Mouse (Mus musculus) kidney, embryonic 16.5 days (tissue): Measurements from ENCODE around the gene C4b. TPM values are rescaled to one million over a fixed set of nuclear protein-coding genes. Genes with fewer than 3 reads are reported as not detected.
"Not testable (repeated sequence)": the region's sequence is repeated elsewhere in the genome, so short reads cannot be mapped to it uniquely, and the experiment has no call there.

Experiments
- ATAC-seq: fragments of 200-750 bp; cut with Nextera tagmentation; 2 replicates; pipeline ENCODE4 v1.8.0; 2017; ENCODE audit warnings: moderate TSS enrichment; ENCODE audit not compliant: low FRiP score, low TSS enrichment
- H3K27ac ChIP-seq: fragments of 300-500 bp; sonication (generic); 2 replicates; pipeline ENCODE4 v1.5.1; 2014; ENCODE audit warnings: low read length
- H3K27me3 ChIP-seq: fragments of 300-500 bp; sonication (generic); 2 replicates; pipeline ENCODE4 v1.6.1; 2014; ENCODE audit warnings: low read length, control low read depth, mixed read lengths; ENCODE audit not compliant: insufficient read depth
- H3K36me3 ChIP-seq: fragments of 300-500 bp; sonication (generic); 2 replicates; pipeline ENCODE4 v1.6.1; 2014; ENCODE audit warnings: low read length, control low read depth, mixed read lengths; ENCODE audit not compliant: insufficient read depth
- H3K4me1 ChIP-seq: fragments of 300-500 bp; sonication (generic); 2 replicates; pipeline ENCODE4 v1.6.1; 2014; ENCODE audit warnings: low read length, control low read depth, mixed read lengths; ENCODE audit not compliant: insufficient read depth
- H3K4me2 ChIP-seq: fragments of 300-500 bp; sonication (generic); replicated peaks from 2 replicates; pipeline ENCODE4 v1.6.1; 2014; ENCODE audit warnings: low read depth, low read length
- H3K4me3 ChIP-seq: fragments of 300-500 bp; sonication (generic); 2 replicates; pipeline ENCODE4 v1.5.1; 2014; ENCODE audit warnings: mild to moderate bottlenecking, low read length
- H3K9ac ChIP-seq: fragments of 300-500 bp; sonication (generic); replicated peaks from 2 replicates; pipeline ENCODE4 v1.6.1; 2014; ENCODE audit warnings: low read length
- H3K9me3 ChIP-seq: fragments of 300-500 bp; sonication (generic); 2 replicates; pipeline ENCODE4 v1.6.1; 2016; ENCODE audit warnings: low read length, control low read depth
- WGBS: fragments of 180-500 bp; shearing (Covaris S2); extraction: QIAGEN DNeasy Blood & Tissue Kit; methylation state at CpG from one replicate; pipeline ENCODE4 v1.1.7; 2014; 5-methylcytosine and 5-hydroxymethylcytosine counted together
- polyA plus RNA-seq: library from polyadenylated mRNA; unstranded; fragments of >200 nt; fragmentation: Nextera tagmentation; extraction: Ambion mirVana; gene quantifications from 2 replicates; pipeline ENCODE4 v1.2.1, GENCODE M21; 2015

The C4b gene
- polyA plus RNA-seq, 1 experiment from 2014 or later: 1.5 TPM

- H3K27me3 ChIP-seq, H3K4me1 ChIP-seq, H3K9ac ChIP-seq, H3K36me3 ChIP-seq, H3K4me3 ChIP-seq, H3K4me2 ChIP-seq, H3K9me3 ChIP-seq, ATAC-seq, H3K27ac ChIP-seq: not testable (repeated sequence)
- 76% methylated on average over 12 of the region's 12 CpGs for WGBS
These were observed 13.7 kb downstream of the C4b start for GRCm38 (mm10) chr17:34729779-34730553.

DNA sequence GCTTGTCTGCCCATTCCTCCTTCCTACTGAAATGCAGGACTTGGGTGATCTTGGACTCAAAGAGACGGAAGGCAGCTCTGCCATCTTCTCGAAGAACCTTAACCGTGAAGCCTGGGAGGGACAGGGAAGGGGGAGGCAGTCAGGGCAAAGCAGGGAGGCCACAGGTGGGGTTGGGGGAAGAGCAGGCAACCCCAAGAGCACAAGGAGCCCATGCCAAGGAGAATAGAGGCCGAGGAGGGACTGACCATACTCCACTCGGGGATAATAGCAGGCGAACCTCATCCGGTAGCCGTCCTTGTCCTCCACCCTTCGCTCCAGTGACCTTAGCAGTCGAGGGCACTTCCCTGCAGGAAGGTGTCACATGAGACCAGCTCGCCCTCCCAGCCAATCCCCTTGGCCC, 14.5 kb downstream of the C4b start:
- H3K4me3 ChIP-seq, H3K4me2 ChIP-seq, H3K4me1 ChIP-seq, H3K27ac ChIP-seq, ATAC-seq, H3K27me3 ChIP-seq, H3K9me3 ChIP-seq, H3K36me3 ChIP-seq, H3K9ac ChIP-seq: not testable (repeated sequence)
- 72% methylated on average over 11 of the region's 11 CpGs for WGBS

DNA sequence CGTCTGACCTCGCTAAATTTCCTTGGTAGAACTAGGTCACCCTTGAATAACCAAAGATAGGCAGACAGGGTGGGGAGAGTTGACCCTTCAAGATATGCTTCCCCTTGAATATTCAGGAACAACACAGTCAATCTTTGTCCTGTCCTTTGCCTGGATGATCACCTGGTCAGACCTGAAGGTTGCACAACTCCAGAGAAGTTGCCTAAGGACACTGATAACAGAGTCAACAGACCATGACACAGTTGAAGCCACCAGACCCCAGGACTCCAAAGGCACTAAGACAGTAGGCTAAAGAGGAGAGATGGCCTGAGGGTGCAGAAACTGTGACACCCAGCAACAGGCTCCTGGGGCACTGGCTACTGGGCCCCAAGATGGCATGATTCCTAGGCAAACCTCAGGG, 15.8 kb downstream of the C4b start:
- Histone ChIP-seq H3K4me1 (no peaks in the 10 kb centered on the region), H3K9ac (no peak overlapping the region), H3K27ac (no peak overlapping the region), H3K27me3 (no peaks in the 10 kb centered on the region), H3K4me3 (no peak overlapping the region), H3K9me3 (peaks cover 3% of the 10 kb centered on the region; the same call in 1 of the 2 replicates), H3K36me3 (no peaks in the 10 kb centered on the region), H3K4me2 (no peak overlapping the region)
- 87% methylated on average over 2 of the region's 2 CpGs for WGBS
- ATAC-seq: no peak

GRCm38 (mm10) chr17:34723066-34723465, 20.6 kb downstream of the C4b start:
- Histone ChIP-seq H3K36me3 (no peaks in the 10 kb centered on the region), H3K9me3 (peaks cover 5% of the 10 kb centered on the region; the same call in 1 of the 2 replicates), H3K27ac (no peak overlapping the region), H3K4me3 (no peak overlapping the region), H3K4me1 (no peaks in the 10 kb centered on the region), H3K9ac (no peak overlapping the region), H3K27me3 (no peaks in the 10 kb centered on the region), H3K4me2 (no peak overlapping the region)
- WGBS: 75% methylated on average over 4 of the region's 4 CpGs
- no peak for ATAC-seq

DNA sequence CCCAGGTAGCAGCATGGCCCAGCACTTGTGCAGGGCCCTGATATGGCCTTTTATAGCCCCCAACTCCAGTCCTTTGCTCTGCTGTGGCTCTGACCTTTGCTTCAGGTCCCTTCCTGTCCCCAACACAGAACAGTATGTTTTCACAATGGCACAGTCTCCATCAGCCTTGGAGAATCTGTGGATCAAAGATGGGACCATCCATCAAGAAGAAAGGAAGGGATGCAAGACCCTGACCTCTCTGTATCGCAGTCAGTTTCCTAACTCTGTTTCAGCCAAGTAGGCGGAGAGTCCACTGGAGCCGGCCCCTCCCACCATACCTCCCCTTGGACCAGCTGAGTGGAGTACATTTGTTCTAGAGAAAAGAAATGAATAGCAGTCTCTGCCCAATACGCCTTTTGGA, 21.4 kb downstream of the C4b start:
- H3K27ac ChIP-seq, H3K36me3 ChIP-seq, H3K4me1 ChIP-seq, H3K9me3 ChIP-seq, H3K4me3 ChIP-seq, H3K27me3 ChIP-seq, ATAC-seq, H3K4me2 ChIP-seq, H3K9ac ChIP-seq: not testable (repeated sequence)
- 78% methylated on average over 2 of the region's 4 CpGs for WGBS

DNA sequence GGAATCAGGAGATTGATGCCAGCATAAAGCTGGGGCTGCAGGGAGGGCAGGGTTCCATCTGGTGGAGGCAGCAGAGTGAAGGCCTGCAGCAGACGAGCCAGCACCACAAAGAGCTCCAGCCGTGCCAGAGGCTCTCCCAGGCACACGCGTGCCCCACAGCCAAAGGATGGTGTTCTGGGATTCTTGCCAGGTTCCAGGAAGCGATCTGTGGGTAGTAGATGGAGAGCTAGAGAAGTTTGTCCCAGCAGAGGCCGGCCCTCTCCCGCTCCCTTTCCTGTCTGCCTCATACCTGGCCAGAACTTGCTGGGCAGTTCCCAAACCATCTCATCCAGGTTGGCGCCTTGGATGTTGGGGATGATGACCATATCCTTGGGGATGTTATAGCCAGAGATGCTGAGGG, 23.8 kb downstream of the C4b start:
- not testable (repeated sequence) for H3K4me2 ChIP-seq, H3K4me1 ChIP-seq, ATAC-seq, H3K4me3 ChIP-seq, H3K9ac ChIP-seq, H3K36me3 ChIP-seq, H3K27ac ChIP-seq, H3K27me3 ChIP-seq, H3K9me3 ChIP-seq
- 79% methylated on average over 8 of the region's 8 CpGs for WGBS

GRCm38 (mm10) chr17:34717401-34717800, 26.3 kb downstream of the C4b start:
- Histone ChIP-seq H3K4me2 (no peak overlapping the region), H3K36me3 (no peaks in the 10 kb centered on the region), H3K27me3 (0 out of 2 replicates have a peak, but pooled peaks cover 2% of the 10 kb centered on the region), H3K27ac (no peak overlapping the region), H3K4me3 (no peak overlapping the region), H3K4me1 (no peaks in the 10 kb centered on the region), H3K9ac (no peak overlapping the region), H3K9me3 (no peaks in the 10 kb centered on the region)
- ATAC-seq: no peak
- WGBS: 82% methylated on average over 11 of the region's 11 CpGs

GRCm38 (mm10) chr17:34716247-34716646, 27.4 kb downstream of the C4b start:
- WGBS: 91% methylated on average over 15 of the region's 15 CpGs
- no peak overlapping the region for H3K27ac ChIP-seq
- no peaks in the 10 kb centered on the region for H3K36me3 ChIP-seq
- H3K9ac ChIP-seq: no peak overlapping the region
- H3K27me3 ChIP-seq: 0 out of 2 replicates have a peak, but pooled peaks cover 2% of the 10 kb centered on the region
- ATAC-seq: no peak
- H3K4me2 ChIP-seq: no peak overlapping the region
- H3K4me3 ChIP-seq: no peak overlapping the region
- no peaks in the 10 kb centered on the region for H3K9me3 ChIP-seq
- H3K4me1 ChIP-seq: no peaks in the 10 kb centered on the region

GRCm38 (mm10) chr17:34715451-34715850, 28.2 kb downstream of the C4b start:
- not testable (repeated sequence) for H3K27ac ChIP-seq, H3K9me3 ChIP-seq, H3K36me3 ChIP-seq, H3K9ac ChIP-seq, H3K4me2 ChIP-seq, H3K4me1 ChIP-seq, H3K4me3 ChIP-seq, H3K27me3 ChIP-seq, ATAC-seq
- 83% methylated on average over 6 of the region's 7 CpGs for WGBS

DNA sequence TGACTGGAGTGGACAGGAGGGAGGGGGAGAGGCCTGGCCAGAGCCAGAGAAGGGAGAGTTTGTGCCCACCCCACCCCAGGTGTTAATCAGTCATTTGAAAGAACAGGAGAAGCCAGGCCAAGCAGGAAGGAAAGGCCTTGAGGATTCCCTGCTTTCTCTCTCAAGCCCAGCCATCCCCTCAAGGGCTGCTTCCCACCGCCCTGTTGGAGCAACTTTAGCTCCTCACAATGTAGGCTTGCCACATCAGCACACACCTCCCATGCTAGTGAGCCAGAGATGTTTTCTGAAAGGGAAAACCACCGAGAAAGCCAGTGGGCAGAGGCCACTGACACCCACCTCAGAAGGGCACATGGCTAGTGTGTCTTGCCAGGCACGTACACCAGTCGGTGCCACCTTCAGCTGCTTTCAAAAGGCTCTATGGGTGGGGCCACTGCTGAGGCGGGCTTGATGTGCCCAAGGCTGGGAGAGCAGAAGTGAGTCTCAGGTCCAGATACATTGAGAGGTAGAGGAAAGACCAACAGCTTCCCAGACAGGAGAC, 28.7 kb downstream of the C4b start:
- not testable (repeated sequence) for ATAC-seq
- 78% methylated on average over 5 of the region's 5 CpGs for WGBS

More for the DNA sequence above, 28.7 kb downstream of the C4b start:
- H3K4me1 ChIP-seq, H3K4me2 ChIP-seq, H3K9me3 ChIP-seq, H3K9ac ChIP-seq, H3K27ac ChIP-seq, H3K27me3 ChIP-seq, H3K36me3 ChIP-seq, H3K4me3 ChIP-seq: not testable (repeated sequence)
